Mouse (Mus musculus) layer of hippocampus, postnatal 10 days (tissue): ENCODE results near the gene Lemd2. TPM values are rescaled to one million over a fixed set of nuclear protein-coding genes. Genes with fewer than 3 reads are reported as not detected.

Experiments
- DNase-seq, 2 experiments: peaks; one replicate each; pipeline ENCODE4 v3.0.0; 2021; ENCODE audit warnings: low spot score in 2 of 2
- total RNA-seq, 2 experiments: library from RNA; stranded (reverse); gene quantifications; 2 replicates each; pipeline ENCODE4 v1.2.3; 2021

Lemd2 gene
- total RNA-seq, 2 experiments from 2014 or later = 48.4 to 56.2 TPM

GRCm38 (mm10) chr17:27228216-27228915 is 24.1 kb upstream of the Lemd2 start:
- peak; percentile 82 to 86 for DNase-seq

GRCm38 (mm10) chr17:27227258-27227657 is 23.0 kb upstream of the Lemd2 start:
- no peak for DNase-seq

DNA sequence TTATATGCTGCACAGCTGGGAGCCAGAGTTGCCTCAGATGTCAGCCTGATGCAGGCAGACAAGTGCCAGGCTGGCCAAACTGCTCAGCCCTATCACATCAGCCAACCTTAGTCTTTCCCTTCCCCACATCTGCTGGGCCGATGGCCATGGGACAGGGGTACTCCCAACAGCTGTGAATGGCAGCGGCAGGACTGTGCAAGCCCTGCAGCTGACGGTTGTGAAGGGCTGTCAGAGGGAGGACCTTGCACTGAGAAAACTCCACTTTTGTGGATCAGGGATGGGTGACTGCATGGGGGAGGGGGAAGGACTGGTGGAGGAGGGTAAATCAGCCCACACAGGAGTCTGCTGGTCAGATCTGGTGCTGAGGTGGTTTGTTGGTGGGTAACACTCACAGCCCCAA is 22.4 kb upstream of the Lemd2 start:
- DNase-seq = no peak

GRCm38 (mm10) chr17:27225801-27226200 is 21.5 kb upstream of the Lemd2 start:
- no peak for DNase-seq

DNA sequence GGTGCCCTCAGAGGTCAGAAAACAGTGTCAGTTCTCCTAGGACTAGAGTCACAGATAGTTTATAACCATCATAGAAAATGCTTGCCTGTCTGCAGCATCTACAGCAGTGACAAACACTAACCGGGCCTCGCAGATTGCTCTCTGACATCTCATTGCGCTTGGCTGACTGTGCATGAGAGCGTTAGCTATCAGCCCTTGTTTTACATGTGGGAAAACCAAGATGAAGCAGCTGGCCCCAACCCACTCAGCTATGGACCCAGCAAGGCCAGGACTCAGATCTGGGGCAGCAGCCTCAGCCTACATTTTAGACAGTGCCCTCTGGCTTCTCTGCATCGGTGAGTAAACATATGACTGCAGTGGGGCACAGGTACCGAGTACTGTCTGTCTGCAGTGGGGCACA is 19.6 kb upstream of the Lemd2 start:
- no peak for DNase-seq

GRCm38 (mm10) chr17:27221562-27221961 is 17.3 kb upstream of the Lemd2 start:
- DNase-seq = no peak

GRCm38 (mm10) chr17:27218916-27219315 is 14.6 kb upstream of the Lemd2 start:
- no peak for DNase-seq

GRCm38 (mm10) chr17:27218364-27218763 is 14.1 kb upstream of the Lemd2 start:
- DNase-seq = no peak

DNA sequence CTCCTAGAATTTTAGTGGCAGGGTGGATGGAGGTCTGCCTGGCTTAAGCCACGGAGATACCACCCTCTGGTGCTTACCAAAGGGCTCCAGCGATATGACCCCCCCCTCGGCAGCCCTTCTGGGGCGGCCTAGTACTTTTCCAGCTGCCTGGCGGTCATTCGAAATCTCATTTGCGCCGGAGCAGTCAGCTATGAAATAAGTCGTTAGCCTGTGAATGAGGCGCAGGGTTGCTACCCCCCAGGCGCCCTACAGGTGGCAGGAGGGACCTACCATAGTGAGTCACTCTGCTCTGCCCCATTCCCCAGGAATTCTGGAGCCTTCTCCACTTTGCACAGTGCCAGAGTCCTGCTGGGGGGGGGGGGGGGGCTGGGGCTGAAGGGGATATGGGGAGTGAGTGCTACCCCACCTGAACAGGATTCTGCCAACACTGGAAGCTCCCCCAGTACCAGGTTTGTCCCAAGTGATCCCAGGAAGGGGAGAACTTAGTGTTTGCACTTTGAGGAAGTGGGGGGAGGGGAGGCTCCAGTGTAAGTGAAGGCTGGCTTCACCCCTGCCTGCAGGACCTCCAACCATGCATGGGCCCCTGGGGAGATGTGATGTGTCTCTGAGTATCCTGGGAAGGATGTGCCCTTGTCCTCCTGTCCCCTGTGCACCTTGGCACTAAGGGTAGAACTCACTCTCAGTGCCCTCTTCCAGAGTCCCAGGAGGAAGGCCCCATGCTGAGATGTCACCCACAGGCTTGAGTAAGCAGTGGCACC is 8.7 kb upstream of the Lemd2 start:
- peak; percentile 79 to 84 for DNase-seq

- no peak for DNase-seq
These were observed 7.7 kb upstream of the Lemd2 start for GRCm38 (mm10) chr17:27212006-27212405.

- DNase-seq = no peak
These were observed 2.9 kb upstream of the Lemd2 start for GRCm38 (mm10) chr17:27207113-27207707.

DNA sequence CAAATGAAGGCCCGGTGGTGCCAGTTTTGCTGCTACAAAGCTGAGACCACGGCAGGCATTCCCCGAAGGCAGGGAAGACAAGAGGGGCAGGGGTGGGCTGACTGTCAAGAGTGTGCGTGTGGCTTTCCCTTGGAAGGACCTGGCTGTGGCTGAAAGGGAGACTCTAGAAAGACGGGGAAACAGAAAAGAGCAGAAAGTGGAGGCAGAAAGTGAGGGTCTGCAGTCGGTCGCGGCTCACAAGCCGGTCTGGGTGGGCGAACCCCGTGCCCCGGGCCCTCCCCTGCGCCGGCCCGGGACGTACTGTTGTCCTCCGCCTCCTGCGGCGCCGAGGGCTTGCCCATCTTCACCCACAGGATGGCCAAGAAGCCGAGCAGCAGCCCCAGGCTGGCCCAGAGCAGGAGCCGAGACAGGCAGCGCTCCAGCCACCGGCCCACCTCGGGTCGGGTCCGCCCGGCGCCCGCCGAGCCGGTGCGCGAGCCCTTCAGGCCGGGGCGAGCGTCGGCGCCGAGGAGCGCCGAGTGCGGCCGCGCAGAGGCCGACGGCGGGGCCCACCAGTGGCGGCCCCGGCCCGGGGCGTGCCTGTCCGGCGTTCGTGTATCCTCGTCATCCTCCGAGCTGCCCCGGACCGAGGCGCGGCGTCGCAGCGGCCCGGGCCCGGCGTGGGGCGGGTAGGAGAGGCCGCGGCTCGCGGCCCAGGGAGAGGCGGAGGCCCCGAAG is 753 bp downstream of the Lemd2 start:
- peak in 1 of 2 experiments; percentile 52 for DNase-seq

GRCm38 (mm10) chr17:27202919-27203357 is 1.3 kb downstream of the Lemd2 start:
- DNase-seq = no peak

- no peak for DNase-seq
These were observed 2.3 kb downstream of the Lemd2 start for GRCm38 (mm10) chr17:27201981-27202380.

- DNase-seq = no peak
These were observed 3.5 kb downstream of the Lemd2 start for GRCm38 (mm10) chr17:27200801-27201200.

DNA sequence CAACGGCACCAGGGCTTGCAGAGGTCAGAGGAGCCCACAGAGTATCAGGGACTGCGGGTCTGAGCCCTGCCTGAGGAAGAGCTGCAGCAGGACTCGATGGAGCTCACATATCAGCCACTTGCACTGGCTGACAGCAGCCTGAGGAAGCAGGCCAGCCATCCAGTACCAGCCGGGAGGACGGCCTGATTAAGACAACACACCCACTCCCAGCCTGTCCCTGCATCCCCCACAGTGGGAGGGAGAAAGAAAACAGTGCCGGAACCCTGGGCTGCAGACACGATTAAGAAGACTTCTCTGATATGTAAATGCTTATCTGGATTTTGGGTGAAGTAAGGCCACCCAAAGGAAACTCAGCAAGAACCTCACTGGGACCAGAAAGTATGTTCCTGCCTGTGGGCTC is 4.4 kb downstream of the Lemd2 start:
- no peak for DNase-seq

DNA sequence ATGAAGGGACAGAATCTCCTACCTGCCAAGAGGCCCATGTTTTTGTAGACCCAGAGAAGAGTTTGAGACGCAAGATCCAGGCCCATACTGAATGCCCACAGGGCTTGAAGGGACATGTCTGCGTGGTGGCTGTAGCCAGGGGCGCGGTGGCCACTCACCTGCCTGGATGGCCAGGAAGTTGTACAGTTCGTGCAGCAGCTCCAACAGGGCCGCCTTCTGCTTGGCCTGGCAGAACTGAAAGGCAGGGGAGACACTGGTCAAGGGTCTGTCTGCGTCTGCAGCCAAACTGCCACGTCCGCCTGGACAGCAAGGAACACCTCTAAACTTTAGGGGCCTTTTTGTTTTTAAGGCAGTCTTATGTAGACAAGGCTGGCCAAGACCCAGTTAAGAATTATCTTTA is 5.1 kb downstream of the Lemd2 start:
- no peak for DNase-seq

DNA sequence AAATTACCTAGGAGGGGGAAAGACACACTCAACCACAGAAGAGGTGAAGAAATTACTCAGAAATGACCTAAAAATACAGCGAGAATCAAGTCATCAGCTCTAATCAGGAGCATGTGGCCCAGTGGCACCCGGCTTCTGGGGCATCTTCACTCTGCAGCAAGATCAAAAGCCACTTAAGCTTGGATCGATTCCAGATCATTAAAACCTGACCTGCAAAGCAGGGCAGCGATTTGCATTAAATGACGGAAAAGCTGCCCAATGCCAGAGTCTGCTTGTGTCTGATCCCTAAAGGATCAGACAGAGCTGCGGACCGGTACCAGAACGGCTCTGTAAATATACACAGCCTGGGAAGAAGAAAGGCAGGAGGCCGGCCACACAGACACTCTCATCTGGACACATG is 8.1 kb downstream of the Lemd2 start:
- no peak for DNase-seq

GRCm38 (mm10) chr17:27194258-27195185 is 9.7 kb downstream of the Lemd2 start:
- DNase-seq = no peak

- no peak for DNase-seq
These were observed 12.5 kb downstream of the Lemd2 start for GRCm38 (mm10) chr17:27191804-27192203.

DNA sequence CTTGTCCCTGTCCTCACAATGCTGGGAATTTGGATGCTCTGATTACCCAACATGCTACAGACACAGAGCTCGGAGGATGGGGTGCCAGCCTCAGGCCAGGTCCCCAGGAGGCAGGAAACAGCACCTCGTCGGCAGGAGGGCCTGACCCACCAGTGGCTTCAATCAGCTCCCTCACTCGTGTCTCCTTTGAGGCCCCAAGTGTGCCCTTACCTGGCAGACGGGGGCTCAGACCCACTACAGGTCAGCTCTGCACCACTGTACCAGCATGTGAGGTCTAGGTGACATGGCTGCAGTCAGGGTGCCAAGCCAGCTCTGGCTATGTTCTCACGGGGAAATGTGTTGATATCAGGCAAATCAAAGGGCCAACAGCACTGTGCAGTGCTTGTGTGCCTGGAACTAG is 13.1 kb downstream of the Lemd2 start:
- DNase-seq = no peak
